Mouse (Mus musculus) stomach, postnatal 0 days (tissue): ENCODE measurements at regions not wholly inside any gene's neighbourhood (a gene's known extent, or its start where the extent isn't known, plus 50 kb on each side); places are given as distances from the start of the nearest gene placed in this dataset.

Source experiments
- CTCF ChIP-seq: IDR thresholded peaks from 2 replicates; pipeline ENCODE4 v1.5.1; 2016; ENCODE audit warnings: antibody characterized with exemption, low read depth, mild to moderate bottlenecking, moderate library complexity
- EP300 ChIP-seq: optimal IDR thresholded peaks from 2 replicates; pipeline ENCODE3; 2016; ENCODE audit warnings: antibody characterized with exemption

DNA sequence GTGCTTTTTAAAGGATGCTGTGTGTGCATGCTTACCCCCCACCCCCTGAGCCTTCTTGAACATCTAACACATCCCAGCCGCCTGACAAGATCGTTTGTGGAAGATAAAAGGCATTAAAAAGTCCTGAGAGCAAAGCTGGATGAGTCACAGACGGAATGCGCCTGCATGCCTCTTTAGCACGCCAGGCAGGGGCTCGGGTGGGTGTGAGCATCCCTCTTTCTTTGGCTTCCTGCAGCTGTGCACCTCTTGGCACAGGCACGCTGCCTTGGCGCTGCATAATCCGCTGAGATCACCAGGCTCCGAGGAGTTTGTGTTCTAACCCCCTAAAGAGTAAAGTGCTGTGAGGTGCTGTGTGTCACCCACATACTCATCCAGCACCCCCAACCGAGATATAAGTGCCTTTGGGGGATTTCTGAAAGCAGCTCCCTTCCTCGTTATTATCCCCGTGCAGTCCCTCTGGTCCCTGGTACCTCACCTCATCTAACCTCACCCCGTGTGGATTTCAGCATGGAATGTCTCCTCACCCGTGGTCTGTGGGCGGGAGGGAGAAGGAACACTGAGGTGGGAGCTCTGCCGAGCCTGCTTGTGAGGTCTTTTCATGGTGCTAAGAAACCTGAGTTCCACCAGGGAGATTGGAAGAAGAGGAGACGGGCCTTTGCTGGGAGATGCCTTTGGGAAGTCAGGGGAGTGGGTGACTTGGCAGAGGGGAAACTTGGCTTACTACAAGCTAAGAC is 117.8 kb upstream of the Topaz1 start:
- TF ChIP-seq CTCF = no peak
- no peak for TF ChIP-seq EP300
